Mouse (Mus musculus): ENCODE results near the gene Rab39. TPM values are rescaled to one million over a fixed set of nuclear protein-coding genes. Genes with fewer than 3 reads are reported as not detected.

Rab39 gene
- polyA plus RNA-seq, 1 experiment from 2014 or later: 0.24 TPM

DNA sequence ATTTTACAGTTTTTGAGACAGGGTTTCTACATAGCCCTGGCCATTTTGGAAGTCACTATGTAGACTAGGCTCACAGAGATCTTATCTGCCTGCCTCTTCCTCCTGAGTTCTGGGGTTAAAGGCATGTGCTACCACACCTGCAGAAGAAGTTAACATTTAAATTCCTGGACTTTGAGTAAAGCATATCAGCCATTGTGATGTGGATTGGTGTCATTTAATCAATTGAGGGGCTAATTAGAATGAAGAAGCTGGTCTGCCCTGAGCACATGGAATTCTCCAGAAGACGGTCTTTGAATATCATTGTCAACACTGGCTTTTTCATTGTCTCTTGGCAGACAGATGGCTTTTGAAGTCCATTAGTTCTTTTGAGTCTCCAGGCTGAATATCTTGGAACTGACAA is 25.2 kb downstream of the Rab39 start:
- H3K27me3 ChIP-seq: no peaks in the 10 kb centered on the region
- H3K9me3 ChIP-seq: no peaks in the 10 kb centered on the region
- H3K4me1 ChIP-seq (replicated peaks): no peaks in the 10 kb centered on the region
- ATAC-seq (ENCODE audit: insufficient number of reproducible peaks, insufficient read depth, low FRiP score, low TSS enrichment, low read depth): no peak
- H3K4me3 ChIP-seq (replicated peaks): no peak overlapping the region
- H3K27ac ChIP-seq: no peak overlapping the region
- no peak overlapping the region for H3K4me2 ChIP-seq
- no peak overlapping the region for H3K9ac ChIP-seq (replicated peaks)
- WGBS: 92% methylated on average over 1 of the region's 1 CpGs
- H3K36me3 ChIP-seq: no peaks in the 10 kb centered on the region

DNA sequence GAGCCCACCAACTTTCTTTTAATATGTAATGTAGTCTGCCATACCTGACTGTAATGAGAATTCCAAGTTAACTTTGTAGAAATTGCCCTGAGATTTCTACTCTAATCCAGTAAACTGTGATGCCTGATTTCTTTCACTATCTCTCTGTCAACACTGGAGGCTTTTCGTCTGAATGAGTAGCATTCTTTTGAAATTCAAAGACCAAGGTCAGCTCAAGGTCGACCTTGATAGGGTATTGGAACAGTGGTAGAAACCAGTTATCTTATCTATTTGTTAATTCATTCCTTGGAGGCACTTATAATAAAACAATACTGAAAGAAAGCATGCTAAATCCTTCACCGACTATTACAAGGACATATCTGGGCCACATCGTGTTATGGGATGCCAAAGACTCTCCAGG is 29.1 kb downstream of the Rab39 start:
- H3K4me1 ChIP-seq (replicated peaks): no peaks in the 10 kb centered on the region
- no peak overlapping the region for H3K4me2 ChIP-seq
- no peaks in the 10 kb centered on the region for H3K36me3 ChIP-seq
- H3K9me3 ChIP-seq: no peaks in the 10 kb centered on the region
- no peak overlapping the region for H3K4me3 ChIP-seq (replicated peaks)
- ATAC-seq (ENCODE audit: insufficient number of reproducible peaks, insufficient read depth, low FRiP score, low TSS enrichment, low read depth): no peak
- H3K27me3 ChIP-seq: no peaks in the 10 kb centered on the region
- WGBS: 71% methylated on average over 4 of the region's 4 CpGs
- H3K27ac ChIP-seq: no peak overlapping the region
- H3K9ac ChIP-seq (replicated peaks): no peak overlapping the region

DNA sequence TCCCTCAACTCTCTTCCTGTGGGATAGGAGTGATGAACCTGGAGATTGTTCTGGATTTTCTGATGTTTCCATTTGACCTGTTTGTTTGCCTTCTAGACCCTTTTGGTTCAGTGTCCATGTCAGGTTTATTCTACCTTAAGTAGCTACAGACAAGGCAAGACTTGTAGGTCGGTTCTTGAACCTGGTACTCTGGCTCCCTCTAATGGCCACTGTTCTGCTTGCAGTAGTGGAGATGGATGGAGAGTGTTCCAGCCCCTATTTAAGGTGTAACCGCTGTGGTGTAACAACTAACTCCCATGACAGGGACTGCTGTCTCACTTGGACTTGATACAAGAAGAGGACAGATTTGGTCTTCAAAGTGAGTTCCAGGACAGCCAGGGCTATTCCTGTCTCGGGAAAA is 32.5 kb downstream of the Rab39 start:
- Histone ChIP-seq H3K36me3 (no peaks in the 10 kb centered on the region), H3K4me2 (no peak overlapping the region), H3K4me3 (replicated peaks) (no peak overlapping the region), H3K27me3 (no peaks in the 10 kb centered on the region), H3K4me1 (replicated peaks) (no peaks in the 10 kb centered on the region), H3K27ac (no peak overlapping the region), H3K9me3 (no peaks in the 10 kb centered on the region), H3K9ac (replicated peaks) (no peak overlapping the region)
- no peak for ATAC-seq (ENCODE audit: insufficient number of reproducible peaks, insufficient read depth, low FRiP score, low TSS enrichment, low read depth)
- WGBS: 26% methylated on average over 3 of the region's 3 CpGs

DNA sequence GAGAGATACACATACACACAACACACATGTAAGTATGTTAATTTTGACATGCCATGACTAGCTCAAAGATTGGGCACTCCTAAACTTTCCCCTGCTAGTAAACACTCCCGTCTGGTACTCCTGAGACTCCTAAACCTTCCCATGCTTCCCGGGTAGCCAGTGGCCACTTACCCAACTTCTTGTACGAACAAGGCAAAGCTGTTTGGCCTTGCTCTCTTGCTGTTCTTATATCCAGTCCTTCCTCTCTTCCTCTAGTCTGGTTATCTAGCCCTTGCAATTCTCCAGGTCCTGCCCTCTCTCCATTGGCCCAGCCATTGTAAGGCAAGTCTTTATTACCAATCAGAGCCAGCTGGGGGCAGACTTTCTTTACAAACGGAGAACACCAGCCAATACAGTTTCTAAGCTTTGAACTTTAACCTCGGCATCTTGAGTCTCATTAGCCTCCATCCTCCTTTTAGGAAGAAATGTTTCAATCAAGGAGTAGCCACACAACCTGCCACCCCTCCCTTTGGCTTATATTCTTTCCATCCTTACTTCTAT is 36.3 kb downstream of the Rab39 start, which contains the start of gene Cul5:
TSS of gene Cul5 (minus strand) at position 335 of the 540 bp plus-strand sequence.
- H3K27me3 ChIP-seq: no peaks in the 10 kb centered on the region
- no peak within 1 kb of the TSS for H3K4me2 ChIP-seq
- H3K4me1 ChIP-seq (replicated peaks): peaks cover 17% of the 10 kb centered on the region
- H3K36me3 ChIP-seq: no peaks in the 10 kb centered on the region
- WGBS: 52% methylated on average over 5 of the region's 5 CpGs
- no peak within 1 kb of the TSS for H3K9ac ChIP-seq (replicated peaks)
- ATAC-seq (ENCODE audit: insufficient number of reproducible peaks, insufficient read depth, low FRiP score, low TSS enrichment, low read depth): no peak
- no peaks in the 10 kb centered on the region for H3K9me3 ChIP-seq
- H3K4me3 ChIP-seq (replicated peaks): no peak within 1 kb of the TSS
- no peak within 1 kb of the TSS for H3K27ac ChIP-seq

DNA sequence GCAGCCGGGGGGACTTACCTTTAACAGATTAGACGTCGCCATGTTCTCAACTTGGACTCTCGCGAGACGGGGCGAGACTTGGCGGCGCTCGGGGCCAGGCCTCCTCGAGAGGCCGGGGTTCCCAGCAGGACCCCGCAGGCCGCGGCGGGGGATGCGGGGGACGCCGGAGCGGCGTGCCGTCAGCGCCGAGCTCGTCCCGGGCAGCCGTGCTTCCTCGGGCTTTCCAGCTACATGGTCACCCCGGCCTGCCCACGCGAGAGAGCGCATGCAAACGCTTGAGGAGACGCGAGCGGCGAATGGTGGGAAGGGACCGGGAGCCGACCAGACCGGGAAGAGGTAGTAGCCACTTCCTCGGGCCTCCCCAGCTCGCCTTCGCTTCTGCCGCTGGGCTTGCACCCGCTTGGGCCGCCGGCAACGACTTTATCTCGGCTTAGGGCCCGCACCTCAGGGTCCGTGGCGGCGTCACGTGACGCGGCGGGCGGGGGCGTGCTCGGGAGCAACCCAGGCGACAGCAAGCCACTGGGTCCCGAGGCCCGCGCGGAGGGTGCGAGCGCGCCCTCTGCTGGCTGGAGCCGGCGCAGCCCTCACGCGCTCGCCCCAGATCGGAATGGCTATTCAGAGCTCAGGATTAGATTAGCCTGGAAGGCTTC is 38.9 kb downstream of the Rab39 start:
- peak overlapping the region; percentile 91 for H3K4me3 ChIP-seq (replicated peaks)
- under 1% methylated on average over 74 of the region's 74 CpGs for WGBS

DNA sequence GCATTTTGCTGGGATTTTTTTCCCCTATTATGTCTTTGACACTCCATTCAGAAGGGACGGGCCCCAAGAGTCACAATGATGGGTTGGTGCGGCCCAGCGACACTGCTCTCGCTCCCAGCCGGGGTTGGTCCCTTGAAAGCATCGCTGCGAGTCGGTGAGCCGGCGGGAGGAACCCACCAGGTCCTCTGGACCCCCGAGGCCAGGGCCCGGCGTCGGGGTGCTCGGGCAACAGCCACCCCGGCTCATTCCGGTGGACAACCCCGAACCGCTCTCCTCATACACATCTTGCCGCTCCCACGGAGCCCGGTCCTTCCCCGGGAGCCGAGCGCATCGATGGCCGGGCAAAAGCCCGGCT is 39.4 kb downstream of the Rab39 start:
- Histone ChIP-seq H3K9ac (replicated peaks) (peak overlapping the region; percentile 96), H3K9me3 (no peaks in the 10 kb centered on the region), H3K4me2 (peak overlapping the region; percentile 84), H3K4me3 (replicated peaks) (peak overlapping the region; percentile 91), H3K36me3 (no peaks in the 10 kb centered on the region), H3K27ac (peak overlapping the region; percentile 97), H3K27me3 (no peaks in the 10 kb centered on the region), H3K4me1 (replicated peaks) (peaks cover 17% of the 10 kb centered on the region)
- peak; percentile 49; the same call in 1 of the 2 replicates for ATAC-seq (ENCODE audit: insufficient number of reproducible peaks, insufficient read depth, low FRiP score, low TSS enrichment, low read depth)
- under 1% methylated on average over 28 of the region's 28 CpGs for WGBS

More for the DNA sequence above, 38.9 kb downstream of the Rab39 start:
- ATAC-seq (ENCODE audit: insufficient number of reproducible peaks, insufficient read depth, low FRiP score, low TSS enrichment, low read depth): peak; percentile 96
- Histone ChIP-seq H3K36me3 (no peaks in the 10 kb centered on the region), H3K9ac (replicated peaks) (peak overlapping the region; percentile 96), H3K4me1 (replicated peaks) (peaks cover 17% of the 10 kb centered on the region), H3K27ac (peak overlapping the region; percentile 97), H3K9me3 (no peaks in the 10 kb centered on the region), H3K4me2 (peak overlapping the region; percentile 84), H3K27me3 (no peaks in the 10 kb centered on the region)

DNA sequence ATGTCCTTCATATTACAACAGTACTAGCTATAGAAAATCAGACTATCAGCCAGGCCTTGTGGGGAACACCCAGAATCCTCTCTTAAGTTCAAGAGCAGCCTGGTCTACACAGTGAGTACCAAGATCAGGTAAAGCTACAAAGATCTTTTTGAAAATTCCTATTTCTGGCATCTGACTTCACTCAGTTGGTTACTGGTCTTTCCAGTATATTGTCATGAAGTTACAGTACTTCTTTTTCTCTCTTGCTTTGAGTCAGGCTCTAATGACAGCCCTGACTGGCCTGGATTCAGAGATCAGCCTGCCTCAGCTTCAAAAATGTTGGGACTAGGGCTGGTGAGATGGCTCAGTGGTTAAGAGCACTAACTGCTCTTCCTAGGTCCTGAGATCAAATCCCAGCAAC is 40.6 kb downstream of the Rab39 start:
- no peaks in the 10 kb centered on the region for H3K27me3 ChIP-seq
- peaks cover 17% of the 10 kb centered on the region for H3K4me1 ChIP-seq (replicated peaks)
- no peaks in the 10 kb centered on the region for H3K9me3 ChIP-seq
- no peak overlapping the region for H3K4me3 ChIP-seq (replicated peaks)
- H3K27ac ChIP-seq: no peak overlapping the region
- 0 out of 2 replicates have a peak, but pooled peaks cover 3% of the 10 kb centered on the region for H3K36me3 ChIP-seq
- no peak overlapping the region for H3K9ac ChIP-seq (replicated peaks)
- H3K4me2 ChIP-seq: peak overlapping the region; percentile 84
- ATAC-seq (ENCODE audit: insufficient number of reproducible peaks, insufficient read depth, low FRiP score, low TSS enrichment, low read depth): no peak

DNA sequence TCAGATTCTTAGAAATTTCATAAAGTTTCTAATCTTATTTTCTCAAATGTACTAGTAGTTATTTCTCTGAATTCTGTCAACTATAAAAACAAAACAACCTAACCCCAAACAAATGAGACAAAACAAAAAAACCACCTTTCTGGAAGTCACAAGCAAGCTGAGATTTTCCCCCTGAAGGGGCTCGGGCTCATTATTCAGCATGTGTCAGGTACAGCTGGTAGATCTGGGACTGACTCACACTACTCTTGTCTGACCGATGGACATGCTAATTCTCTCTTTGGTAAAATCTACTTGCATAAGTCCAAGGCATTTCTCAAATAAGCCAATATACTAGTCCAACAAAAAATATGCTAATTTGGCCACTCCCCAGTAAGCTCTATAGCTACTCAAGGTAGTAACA is 41.2 kb downstream of the Rab39 start:
- peaks cover 17% of the 10 kb centered on the region for H3K4me1 ChIP-seq (replicated peaks)
- no peak overlapping the region for H3K9ac ChIP-seq (replicated peaks)
- H3K36me3 ChIP-seq: 0 out of 2 replicates have a peak, but pooled peaks cover 3% of the 10 kb centered on the region
- H3K9me3 ChIP-seq: no peaks in the 10 kb centered on the region
- no peak overlapping the region for H3K27ac ChIP-seq
- 75% methylated on average over 2 of the region's 2 CpGs for WGBS
- no peaks in the 10 kb centered on the region for H3K27me3 ChIP-seq
- no peak overlapping the region for H3K4me3 ChIP-seq (replicated peaks)
- ATAC-seq (ENCODE audit: insufficient number of reproducible peaks, insufficient read depth, low FRiP score, low TSS enrichment, low read depth): no peak
- 0 out of 2 replicates have a peak overlapping the region, but pooled peaks have one; percentile 84 for H3K4me2 ChIP-seq

DNA sequence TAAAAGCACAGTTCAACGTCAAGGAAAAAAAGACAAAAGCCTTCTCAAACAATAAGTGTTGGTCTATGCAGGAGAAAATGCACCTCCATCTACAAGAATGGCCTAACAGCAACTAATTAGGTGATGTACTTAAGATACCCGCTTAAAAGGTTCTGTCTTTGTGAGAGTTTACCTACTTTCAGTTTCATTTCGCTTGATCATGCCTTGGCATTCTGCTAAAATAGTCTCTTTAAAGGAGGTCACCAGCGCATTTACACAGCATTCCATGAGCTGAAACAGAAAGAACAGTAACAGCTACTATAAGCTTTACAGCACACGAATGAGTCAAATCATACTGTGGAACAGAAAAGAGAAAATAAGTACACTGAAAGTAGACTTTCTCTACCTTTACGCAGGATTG is 71.2 kb downstream of the Rab39 start:
- Histone ChIP-seq H3K4me2 (no peak overlapping the region), H3K27me3 (no peaks in the 10 kb centered on the region), H3K9me3 (no peaks in the 10 kb centered on the region), H3K27ac (no peak overlapping the region), H3K36me3 (peaks cover 79% of the 10 kb centered on the region), H3K9ac (replicated peaks) (no peak overlapping the region), H3K4me1 (replicated peaks) (no peaks in the 10 kb centered on the region), H3K4me3 (replicated peaks) (no peak overlapping the region)
- no peak for ATAC-seq (ENCODE audit: insufficient number of reproducible peaks, insufficient read depth, low FRiP score, low TSS enrichment, low read depth)
- WGBS: 95% methylated on average over 6 of the region's 6 CpGs

Other genes starting within 250 kb of the Rab39 start
- gene Atm, start 169.5 kb downstream of the Rab39 start, polyA plus RNA-seq (2016; fragmentation: Nextera tagmentation; extraction: Ambion mirVana): 15.1 and 16.1 TPM in 2 replicates
- gene Npat, start 169.2 kb downstream of the Rab39 start, polyA plus RNA-seq (2016; fragmentation: Nextera tagmentation; extraction: Ambion mirVana): 21.4 and 24.6 TPM in 2 replicates
- gene Acat1, start 95.8 kb downstream of the Rab39 start, polyA plus RNA-seq (2016; fragmentation: Nextera tagmentation; extraction: Ambion mirVana): 68.5 and 68.6 TPM in 2 replicates
- gene Cul5, start 36.2 kb downstream of the Rab39 start, polyA plus RNA-seq (2016; fragmentation: Nextera tagmentation; extraction: Ambion mirVana): 46.8 and 47.2 TPM in 2 replicates
- 6.5 and 8.2 TPM in 2 replicates for gene Slc35f2, start 65.3 kb upstream of the Rab39 start, polyA plus RNA-seq (2016; fragmentation: Nextera tagmentation; extraction: Ambion mirVana)
- gene Sln, start 143.9 kb upstream of the Rab39 start, polyA plus RNA-seq (2016; fragmentation: Nextera tagmentation; extraction: Ambion mirVana): 13.8 and 17.3 TPM in 2 replicates

All from limb, embryonic 12.5 days (tissue).